Mouse (Mus musculus) gastrocnemius, adult 2 months (tissue): ENCODE data around the gene Sis. TPM values are rescaled to one million over a fixed set of nuclear protein-coding genes. Genes with fewer than 3 reads are reported as not detected.

Experiments used
- DNase-seq: peaks from one replicate; pipeline ENCODE4 v3.0.0; 2022
- H3K27ac ChIP-seq: fragments of 200-600 bp; 2 replicates; pipeline ENCODE4 v1.8.1; 2022; ENCODE audit warnings: mild to moderate bottlenecking
- H3K4me3 ChIP-seq: fragments of 200-600 bp; 2 replicates; pipeline ENCODE4 v1.8.1; 2022; ENCODE audit warnings: mild to moderate bottlenecking, moderate library complexity
- CTCF ChIP-seq: fragments of 200-600 bp; IDR thresholded peaks from 2 replicates; pipeline ENCODE4 v1.8.1; 2022; ENCODE audit warnings: antibody characterized with exemption, mild to moderate bottlenecking, moderate library complexity
- intact Hi-C: fragments of 180-260 bp; cut with DNase I; formaldehyde crosslinking; loops from one replicate; pipeline ENCODE4 v1.15.1; 2025
- long read RNA-seq, 2 experiments: library from polyadenylated mRNA; stranded (forward); transcript quantifications; one replicate each; pipeline ENCODE4 v2.0.0; 2021
- total RNA-seq, 2 experiments: library from RNA; stranded (reverse); gene quantifications; 2 replicates each; pipeline ENCODE4 v1.2.3; 2021

The Sis gene
- not detected for total RNA-seq
- long read RNA-seq, experiment 1 = 0 reads
- long read RNA-seq, experiment 2 = 0 reads

DNA sequence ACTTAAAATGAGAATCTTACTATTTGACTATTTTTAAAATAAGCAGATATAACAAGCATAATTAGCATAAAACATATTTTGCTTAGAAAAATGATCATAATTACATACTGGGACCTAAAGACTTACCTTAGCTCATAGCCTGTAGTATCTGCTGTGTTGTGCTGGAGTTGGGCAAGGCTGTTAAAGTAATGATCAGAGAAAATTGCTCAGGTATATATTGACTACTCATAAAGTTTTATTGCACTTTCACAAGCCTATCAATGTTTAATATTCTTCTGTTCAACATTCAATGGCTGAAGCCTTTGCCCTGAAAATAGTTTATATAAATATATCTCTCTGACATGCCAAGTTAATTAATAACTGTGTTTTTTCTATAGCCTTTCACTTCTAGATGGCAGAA lies at the start of gene Sis:
Sis (minus strand) TSS at position 189 of the 400 bp plus-strand sequence.
- Histone ChIP-seq H3K27ac (no peak within 1 kb of the TSS), H3K4me3 (no peak within 1 kb of the TSS)
- intact Hi-C loops = no loop called here
- DNase-seq = no peak
- no peak for TF ChIP-seq CTCF

DNA sequence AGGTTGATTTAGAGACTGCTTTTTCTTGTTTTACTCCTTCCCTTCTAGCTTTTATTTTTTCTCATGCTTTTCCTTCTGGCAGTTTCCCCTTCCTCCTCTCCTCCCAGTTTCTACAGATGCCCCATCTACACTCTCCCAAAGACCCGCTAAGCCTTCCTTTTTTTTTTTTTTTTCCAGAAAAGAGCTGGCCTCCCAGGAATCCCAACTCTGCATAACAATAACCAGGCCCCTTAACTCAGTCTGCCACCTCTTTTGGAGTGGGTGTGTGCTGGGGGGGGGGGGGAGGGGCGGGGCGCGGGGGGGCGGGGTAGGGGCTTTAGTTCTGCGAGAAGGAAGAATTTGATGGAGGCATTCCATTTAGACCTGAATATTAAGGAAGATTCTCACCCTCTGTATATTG lies 38.4 kb upstream of the Sis start:
- H3K27ac ChIP-seq = no peak overlapping the region
- intact Hi-C loops = no loop called here
- H3K4me3 ChIP-seq = no peak overlapping the region
- no peak for TF ChIP-seq CTCF
- DNase-seq = no peak

DNA sequence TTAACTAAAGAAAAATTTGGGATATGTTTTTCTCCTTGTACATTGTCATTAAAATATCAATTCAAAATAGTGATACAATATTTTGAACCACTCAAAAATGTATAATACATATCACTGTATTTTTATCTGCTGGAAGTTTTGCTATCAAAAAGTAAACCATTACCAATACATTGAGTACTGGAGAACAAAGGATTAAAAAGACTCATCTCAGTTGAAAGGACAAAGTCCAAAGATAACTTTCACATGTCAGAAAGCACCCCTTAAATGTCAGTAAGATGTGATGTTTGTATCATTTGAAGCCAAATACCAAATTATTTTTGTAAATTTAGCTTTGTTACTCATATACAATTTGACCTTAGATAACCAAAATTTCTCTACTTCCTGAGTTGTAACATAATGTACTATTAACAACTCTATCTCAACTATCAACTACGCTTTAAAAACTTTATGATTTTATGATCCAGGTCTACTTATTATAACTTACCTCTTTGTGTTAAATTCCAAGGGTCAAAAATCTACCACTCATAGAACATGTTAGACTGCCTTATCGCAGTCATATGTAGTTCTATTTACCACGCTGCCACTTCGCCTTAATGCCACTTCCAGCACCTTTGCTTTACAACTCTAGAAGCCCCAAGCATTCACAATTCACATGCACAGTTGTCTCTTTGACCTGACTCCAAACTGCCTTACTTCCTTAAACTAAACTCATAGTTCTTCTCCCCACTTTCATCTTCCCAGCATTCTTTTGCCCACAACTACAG lies 35.5 kb upstream of the Sis start:
- Histone ChIP-seq H3K27ac (no peak overlapping the region), H3K4me3 (no peak overlapping the region)
- no peak for DNase-seq
- TF ChIP-seq CTCF = no peak
- intact Hi-C loops = no loop called here

DNA sequence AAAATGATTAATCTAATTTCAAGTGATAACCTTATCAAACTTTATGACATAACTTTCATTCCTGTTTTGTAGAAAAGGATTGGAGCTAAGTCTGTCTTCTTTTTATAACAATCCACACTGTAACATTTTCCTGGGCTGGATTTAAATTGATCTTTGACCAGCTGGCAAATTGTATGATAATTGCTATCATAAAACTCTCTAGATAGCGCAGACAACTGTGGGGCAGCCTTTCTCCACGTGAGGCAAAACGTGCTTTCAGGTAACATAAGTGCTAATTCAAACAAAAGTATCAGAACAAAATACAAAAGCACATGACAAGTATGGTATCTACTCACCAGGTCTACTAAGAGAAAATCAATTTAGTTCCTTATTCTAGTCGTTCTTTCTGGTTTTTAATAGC lies 29.9 kb upstream of the Sis start:
- Histone ChIP-seq H3K4me3 (no peak overlapping the region), H3K27ac (no peak overlapping the region)
- no peak for TF ChIP-seq CTCF
- intact Hi-C loops = no loop called here
- DNase-seq = no peak

DNA sequence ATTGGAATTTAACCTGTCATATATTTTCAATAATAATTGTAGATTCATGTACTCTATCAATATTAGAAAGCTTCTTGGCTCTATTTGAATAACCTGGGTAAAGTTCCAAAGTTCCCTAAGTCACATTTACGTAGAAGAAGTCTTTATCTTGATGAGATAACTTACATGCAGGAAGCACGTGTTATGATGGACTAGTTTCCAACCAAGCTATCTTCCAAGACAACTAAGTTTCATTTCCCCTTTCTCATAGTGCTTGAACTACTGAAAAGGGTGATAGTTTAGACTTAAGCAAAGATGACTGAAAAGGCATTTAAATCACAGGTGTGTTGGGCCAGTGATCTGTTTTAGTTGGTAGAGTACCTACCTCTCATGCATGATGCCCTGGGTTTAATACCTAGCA lies 23.3 kb upstream of the Sis start:
- DNase-seq = no peak
- intact Hi-C loops = no loop called here
- Histone ChIP-seq H3K27ac (no peak overlapping the region), H3K4me3 (no peak overlapping the region)
- TF ChIP-seq CTCF = no peak

DNA sequence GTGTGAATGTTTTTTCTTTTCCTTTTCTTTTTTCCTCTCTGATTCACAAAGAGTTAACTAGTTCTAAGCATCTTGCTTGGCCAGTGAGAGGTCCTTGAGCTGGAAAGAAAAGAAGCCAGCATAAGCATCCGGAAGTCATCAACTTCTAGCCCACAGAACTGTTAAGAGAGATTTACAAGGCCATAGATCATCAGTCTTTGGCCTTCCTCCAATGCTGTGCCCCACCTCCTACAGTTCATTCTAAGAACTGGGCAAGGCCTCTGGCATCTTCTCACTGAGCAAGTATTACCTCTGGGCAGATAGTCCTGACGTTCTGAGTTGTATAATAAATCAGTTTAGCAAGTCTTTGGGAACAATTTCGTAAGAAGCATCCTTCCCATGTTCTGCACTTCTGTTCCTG lies 8.9 kb upstream of the Sis start:
- TF ChIP-seq CTCF = no peak
- intact Hi-C loops = no loop called here
- Histone ChIP-seq H3K27ac (no peak overlapping the region), H3K4me3 (no peak overlapping the region)
- no peak for DNase-seq

DNA sequence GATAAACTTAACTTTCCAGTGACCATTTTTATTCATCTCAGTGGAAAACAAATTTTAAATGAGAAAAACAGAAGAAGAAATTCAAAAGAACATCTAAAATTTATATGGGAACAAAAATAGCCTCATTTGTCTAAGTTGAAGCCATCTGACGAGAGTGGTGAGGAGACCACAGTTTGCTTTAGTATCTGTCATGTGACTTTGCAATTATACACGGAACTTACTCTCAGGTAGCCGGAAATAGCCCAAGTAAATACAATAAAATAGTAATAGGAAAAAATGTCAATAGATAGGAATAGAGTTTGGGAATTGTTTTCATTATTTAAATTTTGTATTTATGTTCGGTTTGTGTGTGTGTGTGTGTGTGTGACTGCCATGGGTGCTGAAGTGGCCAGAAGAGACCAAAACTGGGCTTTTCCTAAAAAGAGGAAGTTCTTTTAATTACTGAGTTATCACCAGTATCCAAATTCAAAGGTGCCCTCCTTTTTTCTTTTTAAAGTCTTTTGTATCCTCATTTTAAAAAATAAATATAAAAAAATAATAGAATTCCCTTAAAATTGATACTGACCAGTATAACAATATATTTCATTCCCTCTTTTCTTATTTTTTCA lies 48.6 kb downstream of the Sis start:
- no peak overlapping the region for H3K27ac ChIP-seq
- H3K4me3 ChIP-seq = no peak overlapping the region
- no peak for TF ChIP-seq CTCF
- intact Hi-C loops = no loop called here
- no peak for DNase-seq

DNA sequence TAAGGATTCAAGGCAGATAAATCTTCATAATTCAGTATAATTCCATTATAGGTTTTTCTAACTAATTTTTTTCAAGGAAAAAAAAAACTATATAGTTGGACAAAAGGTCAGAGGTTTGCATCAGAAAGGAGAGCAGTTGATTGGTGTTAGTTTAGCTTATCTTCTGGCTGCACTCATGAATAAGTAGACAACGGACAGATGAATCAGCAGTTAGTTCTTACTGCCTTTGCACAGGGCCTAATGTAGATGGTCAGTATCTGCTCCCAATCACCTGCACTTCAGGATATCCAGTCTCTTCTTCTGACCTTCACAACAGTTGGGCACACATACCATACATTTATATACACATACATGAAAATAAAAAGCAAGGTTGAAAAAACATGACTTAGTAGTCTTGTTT lies 85.2 kb downstream of the Sis start:
- H3K4me3 ChIP-seq = no peak overlapping the region
- intact Hi-C loops = no loop called here
- no peak overlapping the region for H3K27ac ChIP-seq
- TF ChIP-seq CTCF = no peak
- no peak for DNase-seq

DNA sequence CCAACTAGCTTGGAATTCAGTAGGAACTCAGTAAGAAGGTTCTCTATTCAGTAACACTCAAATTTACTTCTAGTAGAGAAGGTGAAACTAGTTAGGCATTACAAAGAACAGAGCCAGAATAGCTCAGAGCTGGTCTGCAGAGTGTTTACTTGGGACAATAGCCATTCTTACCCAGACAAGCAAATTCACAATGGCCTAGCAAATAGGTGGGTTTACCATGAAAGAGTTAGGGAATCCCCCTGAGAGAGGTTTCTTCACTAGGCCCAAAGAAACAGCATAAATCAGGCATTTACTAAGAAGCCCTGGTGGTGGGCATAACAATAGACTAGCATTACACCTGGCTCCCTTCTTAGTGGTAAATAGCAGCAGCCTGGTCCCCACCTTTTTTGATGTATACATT lies 99.5 kb downstream of the Sis start:
- intact Hi-C loops = no loop called here
- TF ChIP-seq CTCF = no peak
- no peak for DNase-seq

DNA sequence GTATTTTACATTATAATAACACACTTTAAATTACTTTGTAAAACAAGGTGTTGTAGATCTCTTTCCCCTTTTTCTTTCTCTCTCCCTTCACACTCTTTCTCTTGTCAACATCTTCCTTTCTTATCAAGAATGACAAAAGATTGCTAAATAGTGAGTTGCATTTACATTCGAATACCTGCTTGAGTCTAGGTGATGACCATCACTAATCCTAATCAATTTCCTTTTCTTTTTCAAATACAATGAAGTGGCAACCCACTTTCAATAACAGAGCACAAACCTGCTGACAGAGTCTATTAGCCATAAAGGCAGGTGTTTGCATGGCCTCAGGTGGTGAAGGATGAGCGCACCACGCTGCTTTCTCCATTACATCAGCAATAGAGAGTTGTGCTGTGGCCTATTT lies 108.9 kb downstream of the Sis start:
- TF ChIP-seq CTCF = no peak
- no peak overlapping the region for H3K4me3 ChIP-seq
- H3K27ac ChIP-seq = no peak overlapping the region
- intact Hi-C loops = no loop called here
- no peak for DNase-seq

More for the DNA sequence above, 99.5 kb downstream of the Sis start:
- no peak overlapping the region for H3K4me3 ChIP-seq
- H3K27ac ChIP-seq = no peak overlapping the region

DNA sequence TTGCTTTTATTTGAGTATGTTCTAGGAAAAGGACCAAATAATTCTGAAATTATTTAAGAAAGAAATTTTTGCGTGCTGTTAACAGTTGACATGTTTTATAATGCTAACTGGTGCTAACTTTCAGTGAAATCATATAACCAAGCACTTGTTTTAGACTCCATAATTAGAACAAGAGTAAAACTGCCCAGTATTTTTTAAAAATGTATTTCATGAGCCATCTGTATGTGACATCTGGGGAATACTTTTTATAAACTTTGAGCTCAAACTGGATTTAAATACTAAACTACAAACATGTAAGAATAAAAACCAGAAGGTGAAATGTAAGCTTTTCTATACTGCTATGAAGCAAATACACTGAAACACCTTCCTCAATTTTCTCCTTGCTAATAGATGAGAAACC lies 112.3 kb downstream of the Sis start:
- DNase-seq = no peak
- H3K27ac ChIP-seq = no peak overlapping the region
- TF ChIP-seq CTCF = no peak
- H3K4me3 ChIP-seq = no peak overlapping the region
- intact Hi-C loops = no loop called here

DNA sequence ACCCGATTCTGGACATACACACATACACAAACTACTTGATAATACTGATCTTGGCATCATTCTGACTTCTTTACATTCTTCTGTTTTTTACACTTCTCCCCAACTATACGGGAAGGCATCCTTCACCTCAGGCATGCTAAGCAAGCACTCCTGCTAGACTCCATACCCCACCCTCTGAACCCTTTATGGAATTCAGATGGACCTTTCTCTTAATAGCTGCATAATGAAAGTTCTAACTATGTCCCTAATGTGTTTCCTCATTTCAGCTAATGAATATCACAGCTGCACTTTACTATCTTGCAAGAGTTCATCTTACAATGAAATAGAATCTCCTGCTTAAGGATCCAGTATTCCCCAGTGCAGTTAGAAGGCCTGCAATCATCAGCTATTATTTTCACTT lies 127.0 kb downstream of the Sis start:
- Histone ChIP-seq H3K4me3 (no peak overlapping the region), H3K27ac (no peak overlapping the region)
- TF ChIP-seq CTCF = no peak
- DNase-seq = no peak
- intact Hi-C loops = no loop called here

Other genes starting within 250 kb of the Sis start
- not detected for gene Slitrk3, start 89.9 kb upstream of the Sis start, total RNA-seq